10 mouse cellular contexts compared by ENCODE assay signal in the genomic region with DNA sequence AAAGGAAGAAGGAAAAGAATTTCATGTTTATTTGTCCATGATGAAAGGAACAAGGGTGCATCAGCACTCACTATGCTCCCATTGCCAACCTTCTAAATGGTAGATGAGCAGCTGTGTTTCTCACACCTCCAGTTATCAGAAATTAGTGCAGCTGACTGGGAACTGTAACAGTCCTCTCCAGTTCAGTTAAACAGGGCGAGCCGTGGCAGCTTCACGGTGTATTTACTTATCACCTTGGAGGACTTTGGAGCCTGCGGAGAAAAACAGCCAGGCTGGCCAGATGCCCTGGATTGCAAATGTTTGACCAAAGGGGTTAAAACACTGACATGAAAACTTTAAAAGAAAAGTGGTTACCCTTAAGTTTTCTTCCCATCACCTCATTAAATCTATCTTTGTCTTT.
A peak's percentile ranks its signal among the peaks of the same experiment; 100 is the strongest.
DNase-seq lines count a peak whose midpoint lies in the region; ATAC-seq and TF ChIP-seq lines count a peak whose summit lies in the region.
"Had no signal": no experiment of that assay in that cellular context is flagged by ENCODE, and none has a peak within 500 bp of the region (broad histone marks: within the 10 kb centered on the region; RNA-seq: fewer than 3 reads in every experiment).

No protein-coding gene starts in this region.

- no peaks in the 10 kb centered on the region for H3K36me3 ChIP-seq in heart, embryonic 11.5 days (ENCODE audit: control insufficient read depth, insufficient read depth, low read length)
- no peaks in the 10 kb centered on the region for H3K36me3 ChIP-seq in lung, postnatal 0 days (ENCODE audit: insufficient read depth, low read length)
- H3K36me3 ChIP-seq: embryonic facial prominence, embryonic 12.5 days had no signal

- peak overlapping the region; percentile 7; the same call in 1 of the 2 replicates for H3K27ac ChIP-seq in heart, embryonic 11.5 days (ENCODE audit: low read depth, low read length)
- no peak overlapping the region for H3K27ac ChIP-seq in lung, postnatal 0 days (ENCODE audit: low read length)
- H3K27ac ChIP-seq: embryonic facial prominence, embryonic 12.5 days had no signal

- no peaks in the 10 kb centered on the region for H3K27me3 ChIP-seq in heart, embryonic 11.5 days (ENCODE audit: control insufficient read depth, insufficient read depth, low read length)
- H3K27me3 ChIP-seq in lung, postnatal 0 days (replicated peaks; ENCODE audit: insufficient read depth, low read length), result no peaks in the 10 kb centered on the region
- H3K27me3 ChIP-seq: embryonic facial prominence, embryonic 12.5 days had no signal

- H3K9me3 ChIP-seq in heart, embryonic 11.5 days (replicated peaks; ENCODE audit: control insufficient read depth, low read length), result no peaks in the 10 kb centered on the region
- H3K9me3 ChIP-seq in lung, postnatal 0 days (ENCODE audit: low read length), result no peaks in the 10 kb centered on the region
- H3K9me3 ChIP-seq: embryonic facial prominence, embryonic 12.5 days had no signal

- 9% methylated on average over 4 of the region's 4 CpGs for WGBS in heart, embryonic 11.5 days (ENCODE audit: insufficient replicate concordance)
- 22% methylated on average over 4 of the region's 4 CpGs for WGBS in lung, postnatal 0 days

- H3K4me1 ChIP-seq in heart, embryonic 11.5 days (ENCODE audit: control insufficient read depth, insufficient read depth, low read length), result peaks cover 4% of the 10 kb centered on the region
- no peaks in the 10 kb centered on the region for H3K4me1 ChIP-seq in lung, postnatal 0 days (ENCODE audit: insufficient read depth, low read depth, low read length)
- H3K4me1 ChIP-seq: embryonic facial prominence, embryonic 12.5 days had no signal

- TF ChIP-seq EP300 in lung, postnatal 0 days (IDR thresholded peaks at IDR 0.05), result no peak

- no peak for TF ChIP-seq CTCF in lung, postnatal 0 days (IDR thresholded peaks at IDR 0.05)

- no peak overlapping the region for H3K9ac ChIP-seq in heart, embryonic 11.5 days (ENCODE audit: low read depth, low read length)
- no peak overlapping the region for H3K9ac ChIP-seq in lung, postnatal 0 days (replicated peaks; ENCODE audit: low read depth)
- H3K9ac ChIP-seq: embryonic facial prominence, embryonic 12.5 days had no signal

- no peak overlapping the region for H3K4me3 ChIP-seq in heart, embryonic 11.5 days (ENCODE audit: low read depth, low read length)
- no peak overlapping the region for H3K4me3 ChIP-seq in lung, postnatal 0 days (ENCODE audit: low read depth, low read length)
- H3K4me3 ChIP-seq: embryonic facial prominence, embryonic 12.5 days had no signal

- DNase-seq in adrenal gland, postnatal 14 days, result peak; percentile 26
- DNase-seq in adrenal gland, postnatal 4 days (ENCODE audit: low spot score in 2 of 2), result no peak
- peak; percentile 76 for DNase-seq in kidney, postnatal 10 days
- peak; percentile 62 for DNase-seq in lung, postnatal 0 days (ENCODE audit: low spot score)
- no peak for DNase-seq in ovary, postnatal 10 days (ENCODE audit: low spot score)
- no peak for DNase-seq in right cerebral cortex, postnatal 25 days
- no peak for DNase-seq in gastrocnemius, adult 18-20 months (ENCODE audit: low spot score)
- DNase-seq: layer of hippocampus, adult 9-11 months had no signal

- no peak overlapping the region for H3K4me2 ChIP-seq in heart, embryonic 11.5 days
- H3K4me2 ChIP-seq in lung, postnatal 0 days (replicated peaks; ENCODE audit: low read depth, low read length), result no peak overlapping the region
- H3K4me2 ChIP-seq: embryonic facial prominence, embryonic 12.5 days had no signal

- no peak for ATAC-seq in heart, embryonic 11.5 days (replicated peaks; ENCODE audit: insufficient number of reproducible peaks, low FRiP score, low TSS enrichment)
- ATAC-seq in lung, postnatal 0 days, result 0 out of 2 replicates have a peak, but pooled peaks have one; percentile 25

Comparison
In these comparisons a context has a peak if more than half of its experiments do, and no peak if none do; other contexts are left out.
1. DNase-seq: peak in adrenal gland, postnatal 14 days (single experiment), kidney, postnatal 10 days (single experiment) and lung, postnatal 0 days (single experiment); none in adrenal gland, postnatal 4 days (0 of 2), ovary, postnatal 10 days (single experiment), right cerebral cortex, postnatal 25 days (single experiment) and gastrocnemius, adult 18-20 months (single experiment).